Mouse (Mus musculus): ENCODE data around the gene Pde8a.

- TF ChIP-seq POLR2A (IDR thresholded peaks at IDR 0.05; ENCODE audit: low read depth, low read length) (no peak), CTCF (conservative IDR thresholded peaks at IDR 0.05; ENCODE audit: insufficient read depth, insufficient read length, low read depth, low read length) (no peak)
Measured at GRCm38 (mm10) chr7:81235117-81235516, 21.7 kb downstream of the Pde8a start.

All from kidney, adult 2 months (tissue).